Mouse (Mus musculus): Measurements from ENCODE around the gene Ruvbl1. TPM values are rescaled to one million over a fixed set of nuclear protein-coding genes. Genes with fewer than 3 reads are reported as not detected.
A peak's percentile ranks its signal among the peaks of the same experiment; 100 is the strongest.

Ruvbl1 gene
- polyA plus RNA-seq, 1 experiment from 2014 or later: 22.3 TPM

DNA sequence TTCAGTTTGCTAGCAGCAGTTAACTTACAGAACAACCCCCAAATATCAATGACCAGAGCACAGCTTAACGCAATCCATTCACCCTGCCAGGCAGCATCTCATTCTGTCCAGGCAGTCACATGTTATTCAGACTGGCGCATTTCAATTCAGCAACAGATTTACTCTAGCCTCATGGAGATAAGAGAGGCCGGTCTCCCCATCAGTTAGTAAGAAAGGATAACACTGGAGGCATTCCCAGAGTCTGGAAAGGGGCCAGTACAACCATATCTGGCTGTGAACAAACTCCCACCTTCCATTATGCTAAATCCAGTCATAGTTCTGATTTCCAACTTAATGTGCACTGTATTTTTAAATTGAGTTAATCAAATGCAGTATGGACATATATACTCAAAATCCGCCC is 49.3 kb downstream of the Ruvbl1 start:
- 100% methylated on average over 4 of the region's 4 CpGs for WGBS (ENCODE audit: missing documents)
- Histone ChIP-seq H3K36me3 (ENCODE audit: inconsistent target) (peaks cover 52% of the 10 kb centered on the region), H3K4me3 (ENCODE audit: inconsistent target) (no peak overlapping the region), H3K79me2 (ENCODE audit: inconsistent target) (peaks cover 86% of the 10 kb centered on the region), H3K27ac (no peak overlapping the region)

DNA sequence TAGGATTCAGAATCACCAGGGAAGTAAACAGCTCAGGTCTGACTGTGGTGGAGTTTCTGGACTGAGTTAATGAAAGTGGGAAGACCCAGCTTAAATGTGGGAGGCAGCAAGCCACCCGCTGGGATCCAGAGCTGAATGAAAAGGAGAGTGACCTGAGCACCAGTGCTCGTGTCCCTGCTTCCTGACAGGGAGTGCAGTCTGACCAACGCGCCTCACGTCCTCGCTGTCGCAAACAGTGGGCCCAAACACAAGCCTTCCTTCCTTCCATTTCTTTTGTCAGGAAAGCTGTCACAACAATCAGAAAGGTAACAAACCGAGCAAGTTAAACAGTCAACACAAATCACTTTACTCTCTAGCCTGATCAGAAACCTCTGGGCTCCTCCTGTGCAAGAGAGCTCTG is 50.8 kb downstream of the Ruvbl1 start:
- Histone ChIP-seq H3K4me3 (ENCODE audit: inconsistent target) (no peak overlapping the region), H3K36me3 (ENCODE audit: inconsistent target) (peaks cover 38% of the 10 kb centered on the region), H3K79me2 (ENCODE audit: inconsistent target) (peaks cover 74% of the 10 kb centered on the region), H3K27ac (no peak overlapping the region)
- WGBS (ENCODE audit: missing documents): 83% methylated on average over 8 of the region's 8 CpGs

DNA sequence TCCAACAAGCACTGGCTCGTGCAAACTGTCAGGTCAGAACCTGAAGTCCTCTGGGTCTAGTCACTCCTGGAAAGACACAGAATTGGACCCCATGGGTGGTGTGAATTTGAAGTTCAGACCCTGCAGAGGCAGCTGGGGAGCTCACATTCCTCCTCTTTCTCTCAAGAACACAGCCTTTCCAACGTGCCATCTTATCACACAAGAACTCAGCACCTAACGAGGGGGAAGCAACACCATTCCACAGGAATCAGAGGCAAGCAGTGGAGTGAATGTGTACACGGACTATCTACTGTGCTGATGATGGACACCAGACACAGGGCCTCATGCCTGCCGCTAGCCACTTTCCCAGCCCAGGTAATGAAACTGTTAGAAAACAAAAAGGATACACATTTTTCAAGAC is 51.5 kb downstream of the Ruvbl1 start:
- Histone ChIP-seq H3K36me3 (ENCODE audit: inconsistent target) (peaks cover 31% of the 10 kb centered on the region), H3K27ac (no peak overlapping the region), H3K4me3 (ENCODE audit: inconsistent target) (no peak overlapping the region), H3K79me2 (ENCODE audit: inconsistent target) (peaks cover 67% of the 10 kb centered on the region)
- WGBS (ENCODE audit: missing documents): 64% methylated on average over 5 of the region's 5 CpGs

DNA sequence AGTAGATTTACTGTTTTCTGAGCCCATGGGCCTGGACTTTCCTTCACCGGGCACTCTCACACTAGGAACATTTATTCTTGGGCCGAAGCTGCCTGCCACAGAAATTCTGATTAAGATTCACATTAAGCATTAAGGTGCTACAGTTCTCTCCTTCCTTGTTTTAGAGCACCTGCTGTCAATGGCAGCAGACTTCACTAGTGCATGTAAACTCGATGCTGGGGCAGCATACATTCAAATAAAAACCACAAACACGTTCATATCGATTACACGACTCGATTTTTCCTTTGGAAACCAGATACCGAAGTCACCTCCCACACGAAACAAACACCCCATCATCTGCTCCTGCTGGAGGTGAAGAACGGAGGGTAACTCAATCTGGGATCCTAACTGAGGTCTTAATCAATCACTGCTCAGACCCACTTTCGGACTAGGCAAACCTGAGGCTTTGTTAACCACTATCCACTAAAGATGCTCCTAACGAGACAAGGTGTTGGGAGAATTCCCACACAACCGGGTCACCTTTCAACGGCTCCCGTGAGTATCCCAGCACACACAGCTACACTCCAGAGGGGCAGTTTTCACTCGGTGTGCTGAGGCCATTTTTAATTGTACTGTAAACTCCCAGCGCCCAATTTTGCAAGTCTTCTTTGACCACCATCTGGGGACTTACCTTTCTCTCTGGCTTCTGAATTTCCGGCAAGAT is 52.6 kb downstream of the Ruvbl1 start:
- Histone ChIP-seq H3K79me2 (ENCODE audit: inconsistent target) (peaks cover 56% of the 10 kb centered on the region), H3K27ac (peak overlapping the region; percentile 37), H3K36me3 (ENCODE audit: inconsistent target) (peaks cover 23% of the 10 kb centered on the region), H3K4me3 (ENCODE audit: inconsistent target) (peak overlapping the region; percentile 89)
- 11% methylated on average over 18 of the region's 18 CpGs for WGBS (ENCODE audit: missing documents)

DNA sequence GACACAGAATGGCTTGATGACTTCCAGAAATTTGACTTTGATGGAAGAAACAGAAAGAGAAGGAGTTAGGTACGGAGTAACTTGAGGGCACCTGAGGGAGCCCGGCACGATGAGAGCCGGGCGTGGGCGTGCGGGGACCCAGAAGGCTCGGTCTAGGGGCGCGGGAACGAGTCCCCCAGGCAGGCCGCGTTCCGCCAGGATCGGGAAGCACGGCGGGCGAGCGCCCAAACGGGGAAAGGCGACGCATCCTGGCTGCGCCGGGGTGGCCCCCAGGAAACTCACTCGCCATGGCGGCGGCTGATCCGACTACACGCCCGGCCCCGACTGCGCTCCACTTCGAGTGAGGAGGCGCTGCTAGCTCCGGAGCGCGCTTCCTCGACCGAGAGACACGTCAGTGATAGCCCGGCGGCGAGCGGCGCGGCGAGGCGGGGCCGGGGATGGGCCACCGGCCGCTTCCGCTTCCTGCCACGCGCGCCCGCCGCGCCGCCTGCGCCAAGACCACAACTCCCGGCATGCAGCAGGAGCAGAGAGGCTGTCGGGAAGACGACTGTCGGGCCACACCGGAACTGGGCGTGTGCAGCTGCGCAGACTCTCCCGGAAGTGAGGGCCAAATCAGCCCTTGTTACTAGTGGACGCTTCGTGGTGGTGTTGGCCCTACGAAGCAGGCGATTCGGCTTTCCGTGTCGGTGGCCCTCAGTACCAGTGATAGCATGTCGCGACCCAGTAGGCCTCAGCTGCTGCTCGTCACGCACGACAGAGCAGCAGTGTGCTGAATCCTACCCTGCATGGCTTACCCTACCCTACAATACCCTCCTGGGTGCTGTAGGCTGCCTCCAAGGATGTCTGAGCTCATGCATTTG is 53.4 kb downstream of the Ruvbl1 start, which contains the start of gene Sec61a1:
Sec61a1 (minus strand) TSS at position 502 of the 860 bp plus-strand sequence.
- peak within 1 kb of the TSS; percentile 89 for H3K4me3 ChIP-seq (ENCODE audit: inconsistent target)
- peak within 1 kb of the TSS; percentile 79 for H3K27ac ChIP-seq
- WGBS (ENCODE audit: missing documents): under 1% methylated on average over 73 of the region's 80 CpGs
- H3K36me3 ChIP-seq (ENCODE audit: inconsistent target): peaks cover 23% of the 10 kb centered on the region
- peaks cover 48% of the 10 kb centered on the region for H3K79me2 ChIP-seq (ENCODE audit: inconsistent target)

DNA sequence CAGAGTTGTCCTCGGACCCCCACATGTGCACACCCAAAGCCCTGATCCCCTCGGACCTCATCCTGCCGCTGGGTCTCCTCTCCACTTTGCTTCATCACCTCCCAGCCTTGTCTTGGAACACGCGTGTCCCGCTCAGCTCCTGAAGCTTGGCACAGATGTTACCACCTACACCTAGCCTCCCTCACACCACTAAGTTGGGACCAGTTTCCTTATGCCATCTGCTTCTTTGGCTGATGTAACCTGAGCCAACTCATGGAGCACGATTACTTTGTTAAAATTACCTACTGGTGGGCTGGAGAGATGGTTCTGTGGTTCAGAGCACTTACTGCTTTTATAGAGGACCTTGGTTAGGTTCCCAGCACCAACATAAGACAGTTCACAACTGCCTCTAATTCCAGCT is 56.6 kb downstream of the Ruvbl1 start:
- Histone ChIP-seq H3K4me3 (ENCODE audit: inconsistent target) (no peak overlapping the region), H3K27ac (no peak overlapping the region), H3K36me3 (ENCODE audit: inconsistent target) (no peaks in the 10 kb centered on the region), H3K79me2 (ENCODE audit: inconsistent target) (peaks cover 16% of the 10 kb centered on the region)
- 100% methylated on average over 7 of the region's 7 CpGs for WGBS (ENCODE audit: missing documents)

DNA sequence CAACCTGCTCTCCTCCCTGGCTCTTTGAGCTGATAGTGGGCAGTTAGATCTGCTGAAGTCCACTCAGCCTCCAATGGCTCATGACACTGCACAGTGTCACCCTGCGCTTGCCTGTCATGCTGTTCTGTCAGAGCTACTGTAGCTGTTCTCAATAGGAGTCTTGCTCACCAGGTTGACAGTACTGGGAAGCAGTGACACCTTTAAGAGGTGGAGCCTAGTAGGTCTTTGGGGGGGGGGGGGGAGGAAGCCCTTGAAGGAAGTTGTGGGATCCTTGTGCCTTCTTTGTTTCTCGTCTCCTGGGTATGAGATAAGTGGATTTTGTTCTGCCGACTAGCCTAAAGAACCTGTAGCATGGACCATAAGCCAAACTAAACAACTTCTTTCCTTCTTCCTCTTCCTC is 57.4 kb downstream of the Ruvbl1 start:
- H3K36me3 ChIP-seq (ENCODE audit: inconsistent target): no peaks in the 10 kb centered on the region
- H3K27ac ChIP-seq: no peak overlapping the region
- H3K4me3 ChIP-seq (ENCODE audit: inconsistent target): no peak overlapping the region
- 22% methylated on average over 3 of the region's 3 CpGs for WGBS (ENCODE audit: missing documents)
- peaks cover 8% of the 10 kb centered on the region for H3K79me2 ChIP-seq (ENCODE audit: inconsistent target)

DNA sequence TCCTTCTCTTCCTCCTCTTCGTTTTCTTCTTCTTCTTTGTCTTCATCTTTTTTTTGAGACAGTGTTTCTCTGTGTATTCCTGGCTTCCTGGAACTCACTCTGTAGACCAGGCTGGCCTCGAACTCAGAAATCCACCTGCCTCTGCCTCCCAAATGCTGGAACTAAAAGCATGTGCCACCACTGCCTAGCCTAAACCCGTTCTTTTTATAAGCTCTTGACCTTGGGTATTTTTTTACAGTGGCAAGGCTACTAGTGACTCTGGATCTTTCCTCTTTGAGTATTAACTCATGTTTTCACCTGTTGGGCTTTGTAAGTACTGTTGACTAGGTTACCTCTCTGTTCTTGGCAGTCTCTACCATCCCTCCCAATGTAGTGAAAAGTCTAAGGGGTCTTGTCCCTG is 57.8 kb downstream of the Ruvbl1 start:
- Histone ChIP-seq H3K4me3 (ENCODE audit: inconsistent target) (no peak overlapping the region), H3K36me3 (ENCODE audit: inconsistent target) (no peaks in the 10 kb centered on the region), H3K79me2 (ENCODE audit: inconsistent target) (peaks cover 4% of the 10 kb centered on the region), H3K27ac (no peak overlapping the region)
- WGBS (ENCODE audit: missing documents): 46% methylated on average over 3 of the region's 3 CpGs

DNA sequence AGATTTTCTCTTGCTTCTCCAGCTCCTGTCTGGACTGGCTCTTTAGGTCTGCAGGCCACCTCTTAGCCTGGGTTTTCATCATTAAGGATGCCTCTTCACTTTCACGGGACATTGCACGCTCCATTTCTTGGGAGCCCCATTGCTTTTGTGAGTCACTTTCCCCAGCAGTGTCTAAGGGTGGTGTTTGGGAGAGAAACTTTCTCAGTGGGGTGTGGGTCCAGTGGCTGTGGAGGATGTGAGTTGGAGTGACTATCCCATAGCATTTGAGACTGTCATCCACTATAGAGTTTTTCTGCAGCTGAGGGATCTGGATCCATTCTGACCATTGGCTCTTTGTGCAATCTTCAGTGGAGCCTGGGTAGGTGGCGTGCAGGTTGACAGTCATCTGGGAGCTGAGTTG is 58.2 kb downstream of the Ruvbl1 start:
- WGBS (ENCODE audit: missing documents): 96% methylated on average over 3 of the region's 3 CpGs
- Histone ChIP-seq H3K4me3 (ENCODE audit: inconsistent target) (no peak overlapping the region), H3K36me3 (ENCODE audit: inconsistent target) (no peaks in the 10 kb centered on the region), H3K27ac (no peak overlapping the region), H3K79me2 (ENCODE audit: inconsistent target) (no peaks in the 10 kb centered on the region)

DNA sequence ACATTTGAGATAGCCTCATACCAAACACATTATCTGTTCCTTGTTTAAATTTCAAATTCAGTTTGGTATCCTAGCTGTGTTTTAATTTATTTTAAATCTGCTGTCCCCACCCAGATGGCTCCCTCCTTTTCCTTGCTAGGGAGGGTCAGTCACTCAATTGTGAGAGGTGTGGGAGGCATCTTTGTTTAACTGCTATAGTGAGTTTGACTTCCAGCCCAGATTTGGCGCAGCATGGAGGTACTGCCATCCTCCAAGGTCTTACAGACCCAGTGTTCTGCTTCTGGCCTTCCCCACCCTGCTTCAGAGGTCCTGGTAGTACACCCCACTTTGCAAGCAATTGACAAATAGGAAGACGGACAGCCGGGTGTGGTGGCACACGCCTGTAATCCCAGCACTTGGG is 58.8 kb downstream of the Ruvbl1 start:
- Histone ChIP-seq H3K27ac (no peak overlapping the region), H3K4me3 (ENCODE audit: inconsistent target) (no peak overlapping the region)
- 95% methylated on average over 3 of the region's 4 CpGs for WGBS (ENCODE audit: missing documents)

DNA sequence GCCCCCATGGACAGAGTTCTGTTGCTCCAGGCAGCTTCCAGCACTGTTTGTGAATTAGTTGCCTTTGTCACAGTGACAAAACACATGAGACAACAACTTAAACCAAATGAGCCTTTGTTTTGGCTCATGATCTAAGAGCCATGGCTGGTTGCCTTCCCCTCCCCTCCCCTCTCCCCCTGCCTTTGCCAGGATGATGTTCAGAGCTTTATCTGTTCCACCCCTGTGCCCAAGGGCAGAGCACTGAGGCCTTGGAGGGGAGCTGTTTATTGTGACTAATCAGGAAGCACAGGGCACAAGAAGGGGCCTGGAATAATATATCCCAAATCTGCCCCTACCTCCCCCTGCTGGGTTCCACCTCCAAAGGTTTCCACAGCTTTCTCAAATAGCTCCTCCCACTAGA is 65.1 kb downstream of the Ruvbl1 start:
- Histone ChIP-seq H3K27ac (no peak overlapping the region), H3K4me3 (ENCODE audit: inconsistent target) (no peak overlapping the region), H3K79me2 (ENCODE audit: inconsistent target) (no peaks in the 10 kb centered on the region), H3K36me3 (ENCODE audit: inconsistent target) (no peaks in the 10 kb centered on the region)

More for the DNA sequence above, 58.8 kb downstream of the Ruvbl1 start:
- H3K36me3 ChIP-seq (ENCODE audit: inconsistent target): no peaks in the 10 kb centered on the region
- no peaks in the 10 kb centered on the region for H3K79me2 ChIP-seq (ENCODE audit: inconsistent target)

DNA sequence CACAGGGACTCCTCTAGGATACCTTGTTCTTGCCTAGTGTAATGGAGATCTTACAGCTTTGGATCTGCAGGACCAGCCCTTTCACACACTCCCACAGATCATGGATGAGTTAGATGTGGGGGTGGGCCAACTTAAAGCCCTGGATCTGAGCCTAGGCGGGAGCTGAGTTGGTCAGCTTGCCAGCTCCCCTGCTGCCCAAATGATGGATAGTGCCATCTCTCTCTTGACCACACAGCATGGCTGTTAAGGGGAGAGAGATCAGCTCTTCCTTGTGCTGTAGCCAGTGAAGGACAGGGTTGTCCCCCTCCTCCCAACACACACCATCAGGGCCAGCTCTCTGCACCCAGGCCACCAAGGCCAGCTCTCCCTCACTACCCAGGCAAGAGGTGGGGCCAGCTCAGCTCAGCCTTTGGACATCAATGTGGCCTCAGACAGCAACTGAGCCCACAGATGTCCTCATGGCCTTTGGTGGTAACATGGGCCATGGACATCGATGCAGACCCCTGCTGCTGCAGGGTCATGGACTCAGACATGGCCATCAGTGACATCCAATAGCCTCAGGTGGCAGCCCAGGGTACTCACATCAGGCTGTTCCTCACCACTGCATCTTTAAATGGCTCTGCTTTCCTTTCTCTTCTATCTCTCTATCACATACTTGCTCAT is 75.0 kb downstream of the Ruvbl1 start:
- 83% methylated on average over 2 of the region's 2 CpGs for WGBS (ENCODE audit: missing documents)
- Histone ChIP-seq H3K79me2 (ENCODE audit: inconsistent target) (no peaks in the 10 kb centered on the region), H3K4me3 (ENCODE audit: inconsistent target) (no peak overlapping the region), H3K36me3 (ENCODE audit: inconsistent target) (no peaks in the 10 kb centered on the region), H3K27ac (no peak overlapping the region)

DNA sequence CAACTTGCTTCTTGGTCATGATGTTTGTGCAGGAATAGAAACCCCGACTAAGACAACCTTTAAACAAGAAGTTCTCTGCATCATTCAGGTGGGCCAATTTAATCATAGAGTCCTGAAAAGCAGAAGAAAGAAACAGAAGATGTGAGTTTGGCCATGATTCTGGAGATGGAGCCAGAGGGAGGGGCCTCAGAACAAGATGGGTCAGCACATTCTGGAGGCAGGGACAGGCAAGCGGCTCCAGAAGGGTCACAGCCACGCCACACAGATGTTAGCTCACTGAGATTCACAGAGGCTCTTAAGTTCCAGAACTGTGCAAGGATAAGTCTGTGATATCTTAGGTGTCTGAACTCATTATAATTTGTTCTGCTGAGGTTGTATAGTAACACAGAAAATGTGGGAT is 79.0 kb downstream of the Ruvbl1 start:
- WGBS (ENCODE audit: missing documents): 94% methylated on average over 3 of the region's 3 CpGs
- H3K36me3 ChIP-seq (ENCODE audit: inconsistent target): no peaks in the 10 kb centered on the region
- H3K79me2 ChIP-seq (ENCODE audit: inconsistent target): no peaks in the 10 kb centered on the region
- no peak overlapping the region for H3K4me3 ChIP-seq (ENCODE audit: inconsistent target)
- no peak overlapping the region for H3K27ac ChIP-seq

DNA sequence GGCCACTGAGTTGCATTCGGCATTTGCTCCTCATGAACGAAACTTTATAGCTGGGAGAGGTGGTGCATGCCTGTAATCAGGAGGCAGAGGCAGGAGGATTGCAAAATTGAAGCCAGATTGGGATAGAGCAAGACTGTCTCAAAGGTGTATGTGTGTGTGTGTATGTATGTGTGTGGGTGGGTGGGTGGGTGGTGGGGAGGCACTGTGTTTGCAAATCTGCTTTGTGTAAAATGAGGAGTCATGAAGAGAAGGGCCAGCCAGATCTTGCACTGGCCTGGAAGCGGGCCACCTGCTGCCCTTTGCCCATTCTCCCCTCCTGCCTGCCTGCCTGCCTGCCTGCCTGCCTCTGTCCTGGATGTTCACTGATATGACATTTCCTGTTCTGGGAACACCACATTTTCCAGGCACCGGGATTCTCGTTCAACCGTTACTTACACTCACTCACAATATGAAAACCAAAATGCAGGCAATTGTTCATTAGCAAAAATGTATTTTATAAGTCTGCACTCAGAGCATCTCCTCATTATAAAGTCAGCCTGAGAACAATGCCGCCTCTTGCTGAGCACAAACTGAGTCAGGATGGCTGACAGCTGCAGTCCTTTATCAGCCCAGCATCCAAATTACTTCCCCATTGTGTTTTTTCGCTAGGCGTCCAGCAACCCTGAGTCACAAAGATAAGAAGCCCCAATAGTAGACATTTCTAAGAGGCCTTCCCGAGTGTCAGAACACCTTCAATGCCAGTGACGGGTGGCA is 79.6 kb downstream of the Ruvbl1 start:
- WGBS (ENCODE audit: missing documents): 32% methylated on average over 10 of the region's 11 CpGs
- Histone ChIP-seq H3K79me2 (ENCODE audit: inconsistent target) (no peaks in the 10 kb centered on the region), H3K27ac (no peak overlapping the region), H3K4me3 (ENCODE audit: inconsistent target) (no peak overlapping the region), H3K36me3 (ENCODE audit: inconsistent target) (no peaks in the 10 kb centered on the region)
